Mouse (Mus musculus) spleen, adult 12 weeks (tissue): ENCODE data around the gene Slc35b2.

Experiments
- DNase-seq: peaks from one replicate; pipeline ENCODE4 v3.0.0; 2022; ENCODE audit warnings: low spot score

The Slc35b2 gene

GRCm38 (mm10) chr17:45545278-45545961 is 18.3 kb upstream of the Slc35b2 start:
- DNase-seq, result no peak

DNA sequence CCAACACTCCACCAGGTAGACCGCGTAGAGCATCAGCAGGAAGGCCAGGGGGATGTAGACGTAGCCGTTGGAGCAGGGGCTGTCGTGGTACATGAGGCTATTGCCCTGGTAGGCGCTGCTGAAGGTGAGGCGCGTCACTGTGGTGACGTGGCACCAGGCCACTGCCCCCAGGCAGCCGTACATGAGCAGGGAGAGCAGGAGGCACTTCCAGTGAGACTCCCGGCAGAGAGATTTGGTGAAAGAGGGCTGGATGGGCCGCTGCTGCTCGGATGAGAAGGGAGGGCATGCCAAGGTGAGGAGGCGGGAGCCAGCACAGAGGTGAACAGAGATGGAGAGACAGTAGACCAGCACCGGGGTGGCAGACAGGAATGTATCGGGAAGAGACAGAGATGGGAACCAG is 16.7 kb upstream of the Slc35b2 start:
- no peak for DNase-seq

DNA sequence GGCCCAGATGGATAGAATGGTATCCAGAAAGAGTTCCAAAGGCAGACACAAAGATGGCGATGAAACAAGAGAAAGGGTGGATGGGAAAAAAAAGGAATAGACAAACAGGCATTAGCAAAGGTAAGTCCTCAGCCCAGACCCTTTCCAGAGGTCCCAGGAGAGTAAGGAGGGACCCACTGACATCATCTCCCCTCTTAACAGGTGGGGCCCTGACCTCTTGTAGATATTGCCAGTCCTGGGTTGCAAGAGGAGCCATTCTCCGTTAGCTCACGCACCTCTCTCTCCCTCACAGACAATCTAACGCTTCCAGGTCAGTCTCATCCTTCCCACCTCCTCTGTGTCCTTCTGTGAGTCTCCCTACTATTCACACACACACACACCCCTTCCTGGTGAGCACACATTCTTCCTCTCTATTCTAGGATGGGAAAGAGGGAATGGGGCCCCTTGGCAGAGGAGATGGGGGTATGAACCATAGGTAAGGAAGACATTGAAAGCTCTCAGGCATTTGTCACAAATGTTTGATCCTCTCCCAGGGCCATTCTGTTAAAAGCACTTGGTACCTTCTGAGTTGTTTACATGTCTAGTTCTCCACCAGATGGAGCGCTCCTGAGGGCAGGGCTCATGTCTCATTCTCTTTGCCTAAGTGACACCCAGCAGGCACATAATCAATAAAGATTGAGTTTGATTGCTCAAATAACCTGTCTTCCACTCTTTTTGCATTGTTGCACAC is 16.0 kb upstream of the Slc35b2 start:
- no peak for DNase-seq

GRCm38 (mm10) chr17:45548541-45549512 is 14.8 kb upstream of the Slc35b2 start:
- DNase-seq, result no peak

GRCm38 (mm10) chr17:45549617-45550181 is 14.0 kb upstream of the Slc35b2 start, which contains the start of gene Tmem151b:
Tmem151b (minus strand) TSS chr17:45549677.
- no peak for DNase-seq

DNA sequence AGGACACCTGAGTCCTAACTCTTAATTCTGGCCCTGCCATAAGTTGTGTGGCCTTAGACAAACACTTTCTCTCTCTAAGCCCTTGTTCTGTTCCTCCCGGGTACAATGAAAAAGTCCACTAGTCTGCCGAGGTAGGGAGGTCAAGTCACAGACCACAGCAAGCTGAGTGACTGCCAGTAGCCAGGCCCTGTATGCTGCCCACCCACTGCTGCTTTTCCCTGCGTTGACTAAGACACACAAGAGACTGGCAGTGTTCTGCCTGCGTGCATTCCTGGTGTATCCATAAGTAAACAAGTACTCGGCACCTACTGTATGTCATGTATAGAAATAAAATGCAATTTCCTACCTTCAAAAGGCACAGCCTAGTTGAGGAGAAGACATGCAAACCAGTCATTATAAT is 13.4 kb upstream of the Slc35b2 start:
- DNase-seq, result no peak

GRCm38 (mm10) chr17:45551249-45551796 is 12.4 kb upstream of the Slc35b2 start:
- no peak for DNase-seq

- peak; percentile 67 for DNase-seq
These were observed 11.7 kb upstream of the Slc35b2 start for GRCm38 (mm10) chr17:45551816-45552451.

GRCm38 (mm10) chr17:45553065-45553464 is 10.6 kb upstream of the Slc35b2 start:
- DNase-seq, result no peak

DNA sequence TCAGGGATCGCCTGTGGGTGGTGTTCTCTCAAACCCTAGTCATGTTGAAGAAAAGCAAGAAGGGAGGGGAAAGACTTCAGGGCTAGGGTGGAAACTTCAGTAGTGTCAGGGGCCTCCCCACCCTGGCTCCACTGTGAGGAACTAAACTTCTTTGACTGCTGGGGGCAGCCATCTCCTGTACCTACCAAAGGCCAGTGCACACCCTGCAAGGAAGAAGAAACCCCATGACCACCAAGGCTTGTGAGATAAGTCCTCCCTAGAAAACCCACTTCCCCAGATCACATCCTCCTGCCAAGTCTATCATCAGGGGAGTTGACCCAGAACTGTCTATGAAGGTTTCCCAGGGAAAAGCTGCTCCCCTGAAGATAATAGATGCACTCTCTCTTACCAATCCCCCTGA is 9.3 kb upstream of the Slc35b2 start:
- no peak for DNase-seq

- DNase-seq, result peak; percentile 91
These were observed 8.1 kb upstream of the Slc35b2 start, which contains the start of gene Nfkbie for GRCm38 (mm10) chr17:45555452-45556106. Nfkbie (plus strand) TSS chr17:45555703.

GRCm38 (mm10) chr17:45556107-45556489 is 7.6 kb upstream of the Slc35b2 start:
- DNase-seq, result no peak

GRCm38 (mm10) chr17:45556514-45557245 is 7.0 kb upstream of the Slc35b2 start:
- DNase-seq, result no peak

- DNase-seq, result no peak
These were observed 6.3 kb upstream of the Slc35b2 start for GRCm38 (mm10) chr17:45557246-45557824.

GRCm38 (mm10) chr17:45557998-45558862 is 5.4 kb upstream of the Slc35b2 start:
- no peak for DNase-seq

DNA sequence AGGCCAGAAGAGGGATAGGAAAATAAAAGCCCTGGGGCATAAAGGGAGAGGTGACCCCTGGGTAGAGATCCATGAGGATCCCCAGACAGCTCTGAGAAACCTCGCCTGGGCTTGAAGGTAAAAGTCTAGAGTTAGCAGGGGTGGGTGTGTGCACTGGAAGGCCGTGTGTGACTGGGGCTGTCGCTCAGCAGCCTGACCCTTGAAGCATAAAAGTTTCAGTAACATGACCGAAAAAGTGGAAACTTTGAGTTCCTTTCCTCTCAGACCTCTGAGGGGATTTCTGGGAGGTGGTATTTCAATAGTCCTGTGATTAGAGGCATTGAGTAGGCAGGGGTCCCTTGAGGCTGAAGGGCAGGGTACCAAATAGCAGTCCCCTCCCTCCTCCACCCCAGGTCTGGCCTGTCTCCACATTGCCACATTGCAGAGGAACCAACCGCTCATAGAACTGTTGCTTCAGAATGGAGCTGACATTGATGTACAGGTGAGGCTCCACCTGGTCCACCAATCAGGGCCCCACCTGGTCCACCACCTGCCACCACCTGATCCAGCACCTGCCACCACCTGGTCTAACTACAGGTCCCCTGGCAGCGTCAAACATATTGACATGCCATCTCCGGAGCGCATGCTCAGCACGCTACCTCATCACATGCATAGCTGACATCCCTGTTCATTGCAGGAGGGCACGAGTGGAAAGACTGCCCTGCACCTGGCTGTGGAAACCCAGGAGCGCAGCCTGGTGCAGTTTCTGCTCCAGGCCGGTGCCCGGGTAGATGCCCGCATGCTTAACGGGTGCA is 3.7 kb upstream of the Slc35b2 start:
- DNase-seq, result no peak

- no peak for DNase-seq
These were observed 458 bp upstream of the Slc35b2 start for GRCm38 (mm10) chr17:45563216-45563615.
